25 mouse cellular contexts compared by ENCODE assay signal in genomic region chr8:13520349-13520748, GRCm38 (mm10). TPM values are rescaled to one million over a fixed set of nuclear protein-coding genes. Genes with fewer than 3 reads are reported as not detected.
DNase-seq lines count a peak whose midpoint lies in the region; ATAC-seq and TF ChIP-seq lines count a peak whose summit lies in the region.
"Had no signal": no experiment of that assay in that cellular context is flagged by ENCODE, and none has a peak within 500 bp of the region (broad histone marks: within the 10 kb centered on the region; RNA-seq: fewer than 3 reads in every experiment).

No protein-coding gene starts in this region.

- ATAC-seq in intestine, embryonic 15.5 days, result no peak
- no peak for ATAC-seq in intestine, postnatal 0 days
- no peak for ATAC-seq in liver, embryonic 12.5 days
- no peak for ATAC-seq in stomach, embryonic 16.5 days (ENCODE audit: insufficient read depth, low FRiP score)
- ATAC-seq: forebrain, embryonic 16.5 days had no signal

- H3K79me2 ChIP-seq in liver, adult 2 months (ENCODE audit: control insufficient read depth, insufficient read depth, low read length), result no peaks in the 10 kb centered on the region

- no peaks in the 10 kb centered on the region for H3K9me3 ChIP-seq in intestine, embryonic 15.5 days
- H3K9me3 ChIP-seq in intestine, postnatal 0 days (ENCODE audit: control insufficient read depth), result no peaks in the 10 kb centered on the region
- no peaks in the 10 kb centered on the region for H3K9me3 ChIP-seq in liver, embryonic 12.5 days (replicated peaks)
- no peaks in the 10 kb centered on the region for H3K9me3 ChIP-seq in stomach, embryonic 16.5 days (replicated peaks; ENCODE audit: control insufficient read depth, low read length)
- H3K9me3 ChIP-seq: embryonic facial prominence, embryonic 15.5 days; forebrain, embryonic 12.5 days; heart, embryonic 12.5 days; hindbrain, embryonic 10.5 days had no signal

- H3K36me3 ChIP-seq in intestine, embryonic 15.5 days, result no peaks in the 10 kb centered on the region
- no peaks in the 10 kb centered on the region for H3K36me3 ChIP-seq in intestine, postnatal 0 days (ENCODE audit: control insufficient read depth, insufficient read depth)
- H3K36me3 ChIP-seq in liver, adult 2 months (ENCODE audit: control insufficient read depth, insufficient read depth, low read length), result no peaks in the 10 kb centered on the region
- no peaks in the 10 kb centered on the region for H3K36me3 ChIP-seq in liver, embryonic 12.5 days
- no peaks in the 10 kb centered on the region for H3K36me3 ChIP-seq in stomach, embryonic 16.5 days (ENCODE audit: control insufficient read depth, insufficient read depth, low read length)
- H3K36me3 ChIP-seq: embryonic facial prominence, embryonic 15.5 days; forebrain, embryonic 12.5 days; heart, embryonic 12.5 days; hindbrain, embryonic 10.5 days had no signal

- no peaks in the 10 kb centered on the region for H3K27me3 ChIP-seq in intestine, embryonic 15.5 days (replicated peaks)
- H3K27me3 ChIP-seq in intestine, postnatal 0 days (replicated peaks; ENCODE audit: control insufficient read depth, insufficient read depth, low read length), result no peaks in the 10 kb centered on the region
- H3K27me3 ChIP-seq in liver, adult 2 months (ENCODE audit: control insufficient read depth, insufficient read depth, low read length), result no peaks in the 10 kb centered on the region
- no peaks in the 10 kb centered on the region for H3K27me3 ChIP-seq in liver, embryonic 12.5 days (replicated peaks)
- no peaks in the 10 kb centered on the region for H3K27me3 ChIP-seq in stomach, embryonic 16.5 days (ENCODE audit: control insufficient read depth, insufficient read depth, low read length)
- H3K27me3 ChIP-seq: embryonic facial prominence, embryonic 15.5 days had no signal

- 48% methylated on average over 6 of the region's 6 CpGs for WGBS in intestine, embryonic 15.5 days
- WGBS in intestine, postnatal 0 days, result 39% methylated on average over 6 of the region's 6 CpGs
- WGBS in liver, adult 2 months, result 42% methylated on average over 6 of the region's 6 CpGs
- 45% methylated on average over 6 of the region's 6 CpGs for WGBS in liver, embryonic 12.5 days (ENCODE audit: insufficient replicate concordance)
- 62% methylated on average over 6 of the region's 6 CpGs for WGBS in stomach, embryonic 16.5 days

- intact Hi-C loops in left cerebral cortex, postnatal 36 days (cut with DNase I), result no loop called here

- H3K4me3 ChIP-seq in intestine, embryonic 15.5 days (replicated peaks), result no peak overlapping the region
- H3K4me3 ChIP-seq in intestine, postnatal 0 days (ENCODE audit: low read depth, low read length), result no peak overlapping the region
- H3K4me3 ChIP-seq in liver, adult 2 months (ENCODE audit: insufficient read depth, low read depth, low read length), result no peak overlapping the region
- no peak overlapping the region for H3K4me3 ChIP-seq in liver, embryonic 12.5 days
- no peak overlapping the region for H3K4me3 ChIP-seq in stomach, embryonic 16.5 days (replicated peaks; ENCODE audit: low read length)
- H3K4me3 ChIP-seq: embryonic facial prominence, embryonic 15.5 days; forebrain, embryonic 12.5 days; heart, embryonic 12.5 days; hindbrain, embryonic 10.5 days had no signal

- H3K27ac ChIP-seq in intestine, embryonic 15.5 days, result 0 out of 2 replicates have a peak overlapping the region, but pooled peaks have one; percentile 64
- no peak overlapping the region for H3K27ac ChIP-seq in intestine, postnatal 0 days (ENCODE audit: low read depth, low read length)
- H3K27ac ChIP-seq in liver, adult 2 months (replicated peaks; ENCODE audit: insufficient read depth, low read depth, low read length), result no peak overlapping the region
- no peak overlapping the region for H3K27ac ChIP-seq in liver, embryonic 12.5 days
- peak overlapping the region; percentile 29; the same call in 1 of the 2 replicates for H3K27ac ChIP-seq in stomach, embryonic 16.5 days (ENCODE audit: low read length)
- H3K27ac ChIP-seq: embryonic facial prominence, embryonic 15.5 days; forebrain, embryonic 12.5 days; hindbrain, embryonic 10.5 days; hindbrain, embryonic 14.5 days had no signal

- H3K9ac ChIP-seq in intestine, embryonic 15.5 days, result no peak overlapping the region
- H3K9ac ChIP-seq in intestine, postnatal 0 days (ENCODE audit: low read depth, low read length), result no peak overlapping the region
- no peak overlapping the region for H3K9ac ChIP-seq in liver, adult 2 months (ENCODE audit: low read depth, low read length)
- H3K9ac ChIP-seq in liver, embryonic 12.5 days, result no peak overlapping the region
- no peak overlapping the region for H3K9ac ChIP-seq in stomach, embryonic 16.5 days (ENCODE audit: low read length)
- H3K9ac ChIP-seq: embryonic facial prominence, embryonic 15.5 days; forebrain, embryonic 12.5 days; heart, embryonic 12.5 days; hindbrain, embryonic 14.5 days had no signal

- TF ChIP-seq POLR2A in liver, adult 2 months (IDR thresholded peaks at IDR 0.05; ENCODE audit: extremely low read depth, insufficient read depth, low read length), result no peak

- no peak for TF ChIP-seq CTCF in intestine, postnatal 0 days (IDR thresholded peaks at IDR 0.05; ENCODE audit: low read depth)
- TF ChIP-seq CTCF in liver, adult 2 months (IDR thresholded peaks at IDR 0.05; ENCODE audit: low read depth, low read length), result no peak

- H3K4me1 ChIP-seq in intestine, embryonic 15.5 days (replicated peaks), result peaks cover 33% of the 10 kb centered on the region
- H3K4me1 ChIP-seq in intestine, postnatal 0 days (replicated peaks; ENCODE audit: control insufficient read depth, insufficient read depth, low read length), result peaks cover 26% of the 10 kb centered on the region
- peaks cover 12% of the 10 kb centered on the region for H3K4me1 ChIP-seq in liver, adult 2 months (ENCODE audit: control insufficient read depth, insufficient read depth, low read length)
- no peaks in the 10 kb centered on the region for H3K4me1 ChIP-seq in liver, embryonic 12.5 days
- H3K4me1 ChIP-seq in stomach, embryonic 16.5 days (ENCODE audit: control insufficient read depth, insufficient read depth, low read length), result peaks cover 8% of the 10 kb centered on the region
- H3K4me1 ChIP-seq: embryonic facial prominence, embryonic 15.5 days; forebrain, embryonic 12.5 days had no signal

- no peak overlapping the region for H3K4me2 ChIP-seq in intestine, embryonic 15.5 days (replicated peaks)
- H3K4me2 ChIP-seq in intestine, postnatal 0 days (replicated peaks; ENCODE audit: low read depth), result no peak overlapping the region
- no peak overlapping the region for H3K4me2 ChIP-seq in liver, embryonic 12.5 days
- H3K4me2 ChIP-seq in stomach, embryonic 16.5 days (ENCODE audit: low read depth, low read length), result no peak overlapping the region
- H3K4me2 ChIP-seq: embryonic facial prominence, embryonic 15.5 days; forebrain, embryonic 12.5 days; heart, embryonic 12.5 days; hindbrain, embryonic 14.5 days had no signal

- DNase-seq in liver, adult 2 months (ENCODE audit: extremely low read depth, low read depth, low spot score), result peak; percentile 51
- no peak for DNase-seq in right cerebral cortex, adult 18-20 months
- DNase-seq in left cerebral cortex, postnatal 36 days (ENCODE audit: low spot score in 2 of 2), result no peak
- DNase-seq: adrenal gland, adult 8-10 months; adrenal gland, postnatal 36 days; cerebellum, adult 2 months; cerebellum, postnatal 10 days; embryo, embryonic 11 days; gastrocnemius, postnatal 10 days had no signal

RNA-seq across cellular contexts. Expression of gene Gas6, which starts 26.1 kb away (rescaled TPM):
- polyA plus RNA-seq in intestine, embryonic 15.5 days (2015; fragmentation: Nextera tagmentation; extraction: Ambion mirVana), result 50.9 and 57.8 TPM in 2 replicates
- 75.6 and 77.3 TPM in 2 replicates for polyA plus RNA-seq in intestine, postnatal 0 days (2015; fragmentation: Nextera tagmentation; extraction: Ambion mirVana)
- 23.9 and 25.5 TPM in 2 replicates for total RNA-seq in liver, adult 2 months (2014; rRNA removed)
- 36.6 and 50.5 TPM in 2 replicates for polyA plus RNA-seq in liver, adult 2 months (2012; rRNA removed)
- 4.5 and 4.6 TPM in 2 replicates for polyA plus RNA-seq in liver, embryonic 12.5 days (2016; fragmentation: Nextera tagmentation; extraction: Ambion mirVana)
- polyA plus RNA-seq in stomach, embryonic 16.5 days (2015; fragmentation: Nextera tagmentation; extraction: Ambion mirVana), result 151 and 162 TPM in 2 replicates
- 100 to 1,000 TPM in 1 of 2 experiments, 10 to 100 TPM in 1; 98.8 to 117 TPM for total RNA-seq in left cerebral cortex, postnatal 36 days (2021)

RNA-seq across cellular contexts. Expression of gene 1700029H14Rik, which starts 41.9 kb away (rescaled TPM):
- not detected in 2 replicates for polyA plus RNA-seq in intestine, embryonic 15.5 days (2015; fragmentation: Nextera tagmentation; extraction: Ambion mirVana)
- polyA plus RNA-seq in intestine, postnatal 0 days (2015; fragmentation: Nextera tagmentation; extraction: Ambion mirVana), result not detected in 2 replicates
- not detected in 2 replicates for total RNA-seq in liver, adult 2 months (2014; rRNA removed)
- not detected in 2 replicates for polyA plus RNA-seq in liver, adult 2 months (2012; rRNA removed)
- polyA plus RNA-seq in liver, embryonic 12.5 days (2016; fragmentation: Nextera tagmentation; extraction: Ambion mirVana), result not detected in 2 replicates
- not detected in 2 replicates for polyA plus RNA-seq in stomach, embryonic 16.5 days (2015; fragmentation: Nextera tagmentation; extraction: Ambion mirVana)
- not detected for total RNA-seq in left cerebral cortex, postnatal 36 days (2021)
- total RNA-seq: adrenal gland, adult 8-10 months; adrenal gland, postnatal 36 days; common myeloid progenitor, adult 5-6 weeks; gastrocnemius, postnatal 10 days; heart, adult 8-10 months; heart, postnatal 25 days had no signal
- polyA plus RNA-seq: C2C12; embryonic facial prominence, embryonic 11.5 days; embryonic facial prominence, embryonic 15.5 days; forebrain, embryonic 12.5 days; forebrain, embryonic 16.5 days; heart, embryonic 12.5 days; heart, embryonic 16.5 days; hindbrain, embryonic 10.5 days; hindbrain, embryonic 14.5 days had no signal

Comparison
In these comparisons a context has a peak if more than half of its experiments do, and no peak if none do; other contexts are left out.
1. H3K27ac ChIP-seq: peak in intestine, embryonic 15.5 days (single experiment) and stomach, embryonic 16.5 days (single experiment); none in intestine, postnatal 0 days (single experiment), liver, adult 2 months (single experiment) and liver, embryonic 12.5 days (single experiment).